Mouse (Mus musculus): Measurements from ENCODE around the gene Acads. TPM values are rescaled to one million over a fixed set of nuclear protein-coding genes. Genes with fewer than 3 reads are reported as not detected.
A peak's percentile ranks its signal among the peaks of the same experiment; 100 is the strongest.
"Not testable (repeated sequence)": the region's sequence is repeated elsewhere in the genome, so short reads cannot be mapped to it uniquely, and the experiment has no call there.

The Acads gene
- polyA plus RNA-seq (2012; rRNA removed) = 12.7 and 12.8 TPM in 2 replicates

- Histone ChIP-seq H3K4me3 (ENCODE audit: insufficient read depth, low read length) (peak within 1 kb of the TSS; percentile 34), H3K27ac (ENCODE audit: insufficient read depth, low read length) (no peak within 1 kb of the TSS), H3K4me1 (ENCODE audit: control insufficient read depth, insufficient read depth, low read length) (no peaks in the 10 kb centered on the region)
- TF ChIP-seq CTCF (IDR thresholded peaks at IDR 0.05; ENCODE audit: extremely low read depth, insufficient read depth, low read length) (no peak), POLR2A (IDR thresholded peaks at IDR 0.05; ENCODE audit: extremely low read depth, insufficient read depth, low read length) (no peak)
Measured at GRCm38 (mm10) chr5:115118961-115119570, at the start of gene Acads. Acads (minus strand) TSS chr5:115119346.

- Histone ChIP-seq H3K4me3 (ENCODE audit: insufficient read depth, low read length) (no peak overlapping the region), H3K4me1 (ENCODE audit: control insufficient read depth, insufficient read depth, low read length) (no peaks in the 10 kb centered on the region)
- no peak for TF ChIP-seq CTCF (IDR thresholded peaks at IDR 0.05; ENCODE audit: extremely low read depth, insufficient read depth, low read length)
- TF ChIP-seq POLR2A (IDR thresholded peaks at IDR 0.05; ENCODE audit: extremely low read depth, insufficient read depth, low read length) = no peak
Measured at GRCm38 (mm10) chr5:115167396-115167795, 48.2 kb upstream of the Acads start.

GRCm38 (mm10) chr5:115166815-115167194, 47.7 kb upstream of the Acads start:
- no peak overlapping the region for H3K4me3 ChIP-seq (ENCODE audit: insufficient read depth, low read length)
- no peak overlapping the region for H3K27ac ChIP-seq (ENCODE audit: insufficient read depth, low read length)
- no peaks in the 10 kb centered on the region for H3K4me1 ChIP-seq (ENCODE audit: control insufficient read depth, insufficient read depth, low read length)
- TF ChIP-seq CTCF (IDR thresholded peaks at IDR 0.05; ENCODE audit: extremely low read depth, insufficient read depth, low read length) = no peak
- TF ChIP-seq POLR2A (IDR thresholded peaks at IDR 0.05; ENCODE audit: extremely low read depth, insufficient read depth, low read length) = no peak

More at GRCm38 (mm10) chr5:115167396-115167795, 48.2 kb upstream of the Acads start:
- no peak overlapping the region for H3K27ac ChIP-seq (ENCODE audit: insufficient read depth, low read length)

GRCm38 (mm10) chr5:115165895-115166814, 47.0 kb upstream of the Acads start:
- TF ChIP-seq CTCF (IDR thresholded peaks at IDR 0.05; ENCODE audit: extremely low read depth, insufficient read depth, low read length) = no peak
- H3K4me3 ChIP-seq (ENCODE audit: insufficient read depth, low read length) = no peak overlapping the region
- H3K4me1 ChIP-seq (ENCODE audit: control insufficient read depth, insufficient read depth, low read length) = no peaks in the 10 kb centered on the region
- no peak overlapping the region for H3K27ac ChIP-seq (ENCODE audit: insufficient read depth, low read length)

GRCm38 (mm10) chr5:115165351-115165750, 46.2 kb upstream of the Acads start:
- Histone ChIP-seq H3K4me3 (ENCODE audit: insufficient read depth, low read length) (no peak overlapping the region), H3K4me1 (ENCODE audit: control insufficient read depth, insufficient read depth, low read length) (no peaks in the 10 kb centered on the region), H3K27ac (ENCODE audit: insufficient read depth, low read length) (no peak overlapping the region)
- TF ChIP-seq POLR2A (IDR thresholded peaks at IDR 0.05; ENCODE audit: extremely low read depth, insufficient read depth, low read length) (no peak), CTCF (IDR thresholded peaks at IDR 0.05; ENCODE audit: extremely low read depth, insufficient read depth, low read length) (0 out of 2 replicates have a peak, but pooled peaks have one; percentile 30)

GRCm38 (mm10) chr5:115164446-115164845, 45.3 kb upstream of the Acads start:
- H3K4me1 ChIP-seq (ENCODE audit: control insufficient read depth, insufficient read depth, low read length); H3K27ac ChIP-seq (ENCODE audit: insufficient read depth, low read length); H3K4me3 ChIP-seq (ENCODE audit: insufficient read depth, low read length): not testable (repeated sequence)

GRCm38 (mm10) chr5:115163563-115163962, 44.4 kb upstream of the Acads start:
- no peak overlapping the region for H3K27ac ChIP-seq (ENCODE audit: insufficient read depth, low read length)
- TF ChIP-seq CTCF (IDR thresholded peaks at IDR 0.05; ENCODE audit: extremely low read depth, insufficient read depth, low read length) = peak; percentile 44
- TF ChIP-seq POLR2A (IDR thresholded peaks at IDR 0.05; ENCODE audit: extremely low read depth, insufficient read depth, low read length) = no peak
- H3K4me3 ChIP-seq (ENCODE audit: insufficient read depth, low read length) = no peak overlapping the region
- H3K4me1 ChIP-seq (ENCODE audit: control insufficient read depth, insufficient read depth, low read length) = no peaks in the 10 kb centered on the region

GRCm38 (mm10) chr5:115161940-115162279, 42.8 kb upstream of the Acads start:
- H3K27ac ChIP-seq (ENCODE audit: insufficient read depth, low read length); H3K4me3 ChIP-seq (ENCODE audit: insufficient read depth, low read length); H3K4me1 ChIP-seq (ENCODE audit: control insufficient read depth, insufficient read depth, low read length): not testable (repeated sequence)

GRCm38 (mm10) chr5:115161064-115161939, 42.2 kb upstream of the Acads start:
- Histone ChIP-seq H3K4me3 (ENCODE audit: insufficient read depth, low read length) (no peak overlapping the region), H3K4me1 (ENCODE audit: control insufficient read depth, insufficient read depth, low read length) (peaks cover 1% of the 10 kb centered on the region; the same call in 1 of the 2 replicates), H3K27ac (ENCODE audit: insufficient read depth, low read length) (no peak overlapping the region)
- TF ChIP-seq POLR2A (IDR thresholded peaks at IDR 0.05; ENCODE audit: extremely low read depth, insufficient read depth, low read length) (no peak), CTCF (IDR thresholded peaks at IDR 0.05; ENCODE audit: extremely low read depth, insufficient read depth, low read length) (no peak)
